Mouse (Mus musculus) mature B cell (primary cell): Measurements from ENCODE around the gene Lss.

Experiments used
- in situ Hi-C: fragments of 300-500 bp; cut with MboI; formaldehyde crosslinking; loops from 2 replicates; pipeline ENCODE4 v1.14.3; 2019

The Lss gene

GRCm38 (mm10) chr10:76569996-76570685, 38.8 kb downstream of the Lss start:
- in situ Hi-C loops = no loop called here

GRCm38 (mm10) chr10:76571070-76571469, 39.7 kb downstream of the Lss start:
- in situ Hi-C loops = no loop called here

GRCm38 (mm10) chr10:76572151-76572550, 40.8 kb downstream of the Lss start:
- in situ Hi-C loops = no loop called here

- in situ Hi-C loops = no loop called here
These were observed 44.0 kb downstream of the Lss start, which contains the start of gene Ftcd for GRCm38 (mm10) chr10:76575374-76575773. Gene Ftcd, plus strand, starts transcription at chr10:76575648.

- in situ Hi-C loops = no loop called here
These were observed 45.5 kb downstream of the Lss start for GRCm38 (mm10) chr10:76576920-76577319.

- in situ Hi-C loops = no loop called here
These were observed 52.8 kb downstream of the Lss start for GRCm38 (mm10) chr10:76584138-76584537.

GRCm38 (mm10) chr10:76586190-76586589, 54.8 kb downstream of the Lss start:
- in situ Hi-C loops = no loop called here

- in situ Hi-C loops = no loop called here
These were observed 58.8 kb downstream of the Lss start for GRCm38 (mm10) chr10:76590197-76590596.

GRCm38 (mm10) chr10:76596338-76596737, 65.0 kb downstream of the Lss start:
- in situ Hi-C loops = no loop called here

GRCm38 (mm10) chr10:76602690-76603089, 71.3 kb downstream of the Lss start:
- in situ Hi-C loops = no loop called here
